Mouse (Mus musculus) neural tube, embryonic 11.5 days (tissue): ENCODE measurements around the gene Sf3a2. TPM values are rescaled to one million over a fixed set of nuclear protein-coding genes. Genes with fewer than 3 reads are reported as not detected.

Experiments used
- ATAC-seq: fragments of 200-750 bp; cut with Nextera tagmentation; 2 replicates; pipeline ENCODE4 v1.8.0; 2017; ENCODE audit warnings: moderate number of reproducible peaks, mild to moderate bottlenecking, moderate TSS enrichment, moderate library complexity; ENCODE audit not compliant: insufficient read depth, low FRiP score, low TSS enrichment
- DNase-seq: peaks from one replicate; pipeline ENCODE4 v3.0.0-alpha.2; 2015; ENCODE audit warnings: low spot score
- H3K27ac ChIP-seq: fragments of 300-500 bp; sonication (generic); 2 replicates; pipeline ENCODE4 v1.5.1; 2014; ENCODE audit warnings: low read depth, mild to moderate bottlenecking, low read length
- H3K27me3 ChIP-seq: fragments of 300-500 bp; sonication (generic); 2 replicates; pipeline ENCODE4 v1.6.1; 2014; ENCODE audit warnings: mild to moderate bottlenecking, low read length, mixed read lengths; ENCODE audit not compliant: control insufficient read depth, insufficient read depth
- H3K36me3 ChIP-seq: fragments of 300-500 bp; sonication (generic); 2 replicates; pipeline ENCODE4 v1.6.1; 2014; ENCODE audit warnings: mild to moderate bottlenecking, low read length, moderate library complexity, mixed read lengths; ENCODE audit not compliant: control insufficient read depth, insufficient read depth
- H3K4me1 ChIP-seq: fragments of 300-500 bp; sonication (generic); 2 replicates; pipeline ENCODE4 v1.6.1; 2014; ENCODE audit warnings: low read length, mixed read lengths; ENCODE audit not compliant: control insufficient read depth, insufficient read depth
- H3K4me2 ChIP-seq: fragments of 300-500 bp; sonication (generic); 2 replicates; pipeline ENCODE4 v1.6.1; 2014; ENCODE audit warnings: low read depth, mild to moderate bottlenecking, moderate library complexity
- H3K4me3 ChIP-seq: fragments of 300-500 bp; sonication (generic); 2 replicates; pipeline ENCODE4 v1.5.1; 2014; ENCODE audit warnings: low read depth, low read length
- H3K9ac ChIP-seq: fragments of 300-500 bp; sonication (generic); 2 replicates; pipeline ENCODE4 v1.6.1; 2014; ENCODE audit warnings: mild to moderate bottlenecking, low read length
- H3K9me3 ChIP-seq: fragments of 300-500 bp; sonication (generic); 2 replicates; pipeline ENCODE4 v1.6.1; 2016; ENCODE audit warnings: low read length; ENCODE audit not compliant: control insufficient read depth
- WGBS: fragments of 180-500 bp; shearing (Covaris S2); extraction: QIAGEN DNeasy Blood & Tissue Kit; methylation state at CpG from one replicate; pipeline ENCODE4 v1.1.7; 2014; 5-methylcytosine and 5-hydroxymethylcytosine counted together
- polyA plus RNA-seq: library from polyadenylated mRNA; unstranded; fragments of >200 nt; fragmentation: Nextera tagmentation; extraction: Ambion mirVana; gene quantifications from 2 replicates; pipeline ENCODE4 v1.2.1, GENCODE M21; 2014

Gene Sf3a2
- polyA plus RNA-seq, 1 experiment from 2014 or later = 96.6 TPM

- no peak for ATAC-seq
- peaks cover 33% of the 10 kb centered on the region for H3K36me3 ChIP-seq
- no peak within 1 kb of the TSS for H3K4me3 ChIP-seq
- peaks cover 15% of the 10 kb centered on the region for H3K27me3 ChIP-seq
- DNase-seq = no peak
- H3K4me2 ChIP-seq = no peak within 1 kb of the TSS
- no peak within 1 kb of the TSS for H3K9ac ChIP-seq
- no peak within 1 kb of the TSS for H3K27ac ChIP-seq
- 72% methylated on average over 6 of the region's 6 CpGs for WGBS
- no peaks in the 10 kb centered on the region for H3K9me3 ChIP-seq
- H3K4me1 ChIP-seq = peaks cover 22% of the 10 kb centered on the region
These were observed 6.9 kb downstream of the Sf3a2 start, which contains the start of gene Amh for GRCm38 (mm10) chr10:80804916-80805315. Amh (plus strand) TSS chr10:80805243.

GRCm38 (mm10) chr10:80805322-80805721, 7.3 kb downstream of the Sf3a2 start:
- no peak overlapping the region for H3K9ac ChIP-seq
- DNase-seq (no peak), ATAC-seq (no peak)
- no peaks in the 10 kb centered on the region for H3K9me3 ChIP-seq
- H3K4me1 ChIP-seq = peaks cover 25% of the 10 kb centered on the region
- peaks cover 33% of the 10 kb centered on the region for H3K36me3 ChIP-seq
- H3K27ac ChIP-seq = no peak overlapping the region
- WGBS = 81% methylated on average over 3 of the region's 5 CpGs
- H3K4me2 ChIP-seq = no peak overlapping the region
- H3K4me3 ChIP-seq = no peak overlapping the region
- peaks cover 19% of the 10 kb centered on the region for H3K27me3 ChIP-seq

- Histone ChIP-seq H3K36me3 (peaks cover 33% of the 10 kb centered on the region), H3K4me3 (no peak overlapping the region), H3K9me3 (no peaks in the 10 kb centered on the region), H3K27ac (no peak overlapping the region), H3K4me1 (peaks cover 25% of the 10 kb centered on the region), H3K4me2 (no peak overlapping the region), H3K9ac (no peak overlapping the region), H3K27me3 (peaks cover 21% of the 10 kb centered on the region)
- DNase-seq = peak; percentile 78
- 19% methylated on average over 3 of the region's 3 CpGs for WGBS
- ATAC-seq = peak; percentile 27; the same call in 1 of the 2 replicates
These were observed 7.9 kb downstream of the Sf3a2 start for GRCm38 (mm10) chr10:80805925-80806324.

- Histone ChIP-seq H3K4me1 (peaks cover 25% of the 10 kb centered on the region), H3K9ac (peak overlapping the region; percentile 62), H3K27me3 (peaks cover 21% of the 10 kb centered on the region), H3K27ac (peak overlapping the region; percentile 64), H3K9me3 (no peaks in the 10 kb centered on the region), H3K4me3 (peak overlapping the region; percentile 41), H3K36me3 (peaks cover 32% of the 10 kb centered on the region), H3K4me2 (peak overlapping the region; percentile 91)
- 43% methylated on average over 34 of the region's 34 CpGs for WGBS
- ATAC-seq (no peak), DNase-seq (no peak)
These were observed 8.5 kb downstream of the Sf3a2 start for GRCm38 (mm10) chr10:80806341-80807056.

- Histone ChIP-seq H3K9ac (peak overlapping the region; percentile 62), H3K4me3 (peak overlapping the region; percentile 41), H3K27me3 (peaks cover 21% of the 10 kb centered on the region), H3K4me1 (peaks cover 25% of the 10 kb centered on the region), H3K9me3 (no peaks in the 10 kb centered on the region), H3K27ac (peak overlapping the region; percentile 64), H3K4me2 (peak overlapping the region; percentile 91), H3K36me3 (peaks cover 26% of the 10 kb centered on the region)
- ATAC-seq (peak; percentile 78), DNase-seq (peak; percentile 83)
- 2% methylated on average over 51 of the region's 58 CpGs for WGBS
These were observed 9.1 kb downstream of the Sf3a2 start for GRCm38 (mm10) chr10:80807057-80807627.

GRCm38 (mm10) chr10:80808099-80808984, 10.3 kb downstream of the Sf3a2 start:
- Histone ChIP-seq H3K9me3 (no peaks in the 10 kb centered on the region), H3K4me1 (peaks cover 25% of the 10 kb centered on the region), H3K4me2 (peak overlapping the region; percentile 32), H3K27me3 (peaks cover 21% of the 10 kb centered on the region), H3K36me3 (peaks cover 14% of the 10 kb centered on the region), H3K27ac (no peak overlapping the region), H3K4me3 (no peak overlapping the region), H3K9ac (peak overlapping the region; percentile 39)
- WGBS = 16% methylated on average over 40 of the region's 40 CpGs
- no peak for ATAC-seq
- peak; percentile 34 for DNase-seq

- Histone ChIP-seq H3K36me3 (peaks cover 6% of the 10 kb centered on the region), H3K4me1 (peaks cover 25% of the 10 kb centered on the region), H3K9ac (peak overlapping the region; percentile 39), H3K9me3 (no peaks in the 10 kb centered on the region), H3K27ac (no peak overlapping the region), H3K27me3 (peaks cover 21% of the 10 kb centered on the region), H3K4me3 (no peak overlapping the region), H3K4me2 (peak overlapping the region; percentile 32)
- DNase-seq = no peak
- ATAC-seq = no peak
- WGBS = 11% methylated on average over 18 of the region's 18 CpGs
These were observed 11.1 kb downstream of the Sf3a2 start for GRCm38 (mm10) chr10:80808985-80809632.

- ATAC-seq (no peak), DNase-seq (no peak)
- Histone ChIP-seq H3K27ac (no peak overlapping the region), H3K9me3 (no peaks in the 10 kb centered on the region), H3K4me1 (peaks cover 25% of the 10 kb centered on the region), H3K4me2 (no peak overlapping the region), H3K27me3 (peaks cover 21% of the 10 kb centered on the region), H3K9ac (no peak overlapping the region), H3K36me3 (no peaks in the 10 kb centered on the region; the same call in 1 of the 2 replicates), H3K4me3 (no peak overlapping the region)
- 6% methylated on average over 18 of the region's 20 CpGs for WGBS
These were observed 12.1 kb downstream of the Sf3a2 start for GRCm38 (mm10) chr10:80810084-80810483.
